Mouse (Mus musculus) testis, adult 10 weeks (tissue): ENCODE measurements around the gene Ccl27a. TPM values are rescaled to one million over a fixed set of nuclear protein-coding genes. Genes with fewer than 3 reads are reported as not detected.

ENCODE experiments used
- polyA plus RNA-seq: library from polyadenylated mRNA; stranded (reverse); fragments of 350-450 nt; fragmentation: Illumina TruSeq; extraction: RNeasy Lipid Tissue Mini Kit (QIAGEN cat#74804); gene quantifications from one replicate; pipeline ENCODE4 v1.2.3, GENCODE M21; 2014; ENCODE audit warnings: low read depth, low replicate concordance

The Ccl27a gene
- 25.9 TPM for polyA plus RNA-seq

DNA sequence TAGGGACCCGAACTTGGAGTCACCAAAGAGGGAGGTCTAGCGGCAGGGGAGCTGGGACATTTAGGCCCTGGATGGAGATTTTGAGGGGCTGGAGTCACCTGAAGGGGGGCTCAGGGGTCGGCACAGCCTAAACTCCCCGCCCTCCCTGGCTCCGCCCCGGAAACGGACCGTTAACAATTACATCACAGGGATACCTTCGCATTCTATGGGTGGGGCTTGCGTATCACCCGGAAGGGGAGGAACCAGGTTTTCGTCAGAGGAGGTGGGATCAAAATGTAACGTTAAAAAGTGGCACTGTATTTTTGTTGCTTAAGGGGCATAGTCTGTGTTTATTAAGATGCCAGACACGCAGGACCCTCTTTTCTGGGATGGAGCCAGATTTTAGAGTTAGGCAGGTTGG is at the start of gene Ccl27a:
Gene Ccl27a, minus strand, starts transcription at position 246 of the 400 bp plus-strand sequence.

GRCm38 (mm10) chr4:41755338-41756305 is 18.4 kb downstream of the Ccl27a start, which contains the start of gene Sigmar1:
Gene Sigmar1 (minus strand): TSS chr4:41756157.

GRCm38 (mm10) chr4:41754797-41755337 is 19.2 kb downstream of the Ccl27a start, which contains the start of gene Galt:
Gene Galt (plus strand): TSS chr4:41755228.

GRCm38 (mm10) chr4:41731052-41731765 is 42.8 kb downstream of the Ccl27a start, which contains the start of gene Arid3c:
Gene Arid3c (minus strand): TSS chr4:41731142.

GRCm38 (mm10) chr4:41722918-41723351 is 51.1 kb downstream of the Ccl27a start, which contains the start of gene Dctn3:
Gene Dctn3 (minus strand): TSS chr4:41723170.

Other genes starting within 250 kb of the Ccl27a start
- gene Fam219a, start 204.7 kb downstream of the Ccl27a start, polyA plus RNA-seq, result 5.2 TPM
- 36.1 TPM for gene Dnaic1, start 204.5 kb downstream of the Ccl27a start, polyA plus RNA-seq
- 0.17 TPM for gene Enho, start 133.9 kb downstream of the Ccl27a start, polyA plus RNA-seq
- not detected for gene Cntfr, start 77.2 kb downstream of the Ccl27a start, polyA plus RNA-seq
- gene Il11ra1, start 74.3 kb downstream of the Ccl27a start, polyA plus RNA-seq, result 4.1 TPM
- gene Rpp25l, start 60.7 kb downstream of the Ccl27a start, polyA plus RNA-seq, result not detected
- 23.1 TPM for gene Dctn3, start 51.1 kb downstream of the Ccl27a start, polyA plus RNA-seq
- gene Arid3c, start 43.1 kb downstream of the Ccl27a start, polyA plus RNA-seq, result not detected
- 0.49 TPM for gene Galt, start 19.0 kb downstream of the Ccl27a start, polyA plus RNA-seq
- gene Sigmar1, start 18.1 kb downstream of the Ccl27a start, polyA plus RNA-seq, result 7.2 TPM
- gene Gm21541, start 129.4 kb upstream of the Ccl27a start, polyA plus RNA-seq, result not detected
- 25.3 TPM for gene Gm20878, start 167.3 kb upstream of the Ccl27a start, polyA plus RNA-seq
- gene Fam205a4, start 191.8 kb upstream of the Ccl27a start, polyA plus RNA-seq, result 36.3 TPM